Mouse (Mus musculus) embryonic facial prominence, embryonic 15.5 days (tissue): Measurements from ENCODE around the gene Tmem208. TPM values are rescaled to one million over a fixed set of nuclear protein-coding genes. Genes with fewer than 3 reads are reported as not detected.

Source experiments
- ATAC-seq: fragments of 200-750 bp; cut with Nextera tagmentation; 2 replicates; pipeline ENCODE4 v1.8.0; 2017; ENCODE audit warnings: low read depth, moderate TSS enrichment; ENCODE audit not compliant: insufficient number of reproducible peaks, low FRiP score, low TSS enrichment
- H3K27ac ChIP-seq: fragments of 300-500 bp; sonication (generic); replicated peaks from 2 replicates; pipeline ENCODE4 v1.5.1; 2015; ENCODE audit warnings: mild to moderate bottlenecking, inconsistent platforms
- H3K27me3 ChIP-seq: fragments of 300-500 bp; sonication (generic); 2 replicates; pipeline ENCODE4 v1.6.1; 2015; ENCODE audit warnings: inconsistent platforms
- H3K36me3 ChIP-seq: fragments of 300-500 bp; sonication (generic); 2 replicates; pipeline ENCODE4 v1.6.1; 2015; ENCODE audit warnings: mild to moderate bottlenecking, inconsistent platforms
- H3K4me1 ChIP-seq: fragments of 300-500 bp; sonication (generic); 2 replicates; pipeline ENCODE4 v1.6.1; 2015; ENCODE audit warnings: inconsistent platforms
- H3K4me2 ChIP-seq: fragments of 300-500 bp; sonication (generic); replicated peaks from 2 replicates; pipeline ENCODE4 v1.6.1; 2015; ENCODE audit warnings: mild to moderate bottlenecking, inconsistent platforms
- H3K4me3 ChIP-seq: fragments of 300-500 bp; sonication (generic); replicated peaks from 2 replicates; pipeline ENCODE4 v1.5.1; 2015; ENCODE audit warnings: mild to moderate bottlenecking, inconsistent platforms
- H3K9ac ChIP-seq: fragments of 300-500 bp; sonication (generic); 2 replicates; pipeline ENCODE4 v1.6.1; 2015; ENCODE audit warnings: inconsistent platforms
- H3K9me3 ChIP-seq: fragments of 300-500 bp; sonication (generic); replicated peaks from 2 replicates; pipeline ENCODE4 v1.6.1; 2016; ENCODE audit warnings: inconsistent platforms
- WGBS: fragments of 180-500 bp; shearing (Covaris S2); methylation state at CpG from one replicate; pipeline ENCODE4 v1.1.7; 2015; 5-methylcytosine and 5-hydroxymethylcytosine counted together
- polyA plus RNA-seq: library from polyadenylated mRNA; unstranded; fragments of >200 nt; fragmentation: Nextera tagmentation; extraction: Ambion mirVana; gene quantifications from 2 replicates; pipeline ENCODE4 v1.2.1, GENCODE M21; 2015

Tmem208 gene
- polyA plus RNA-seq, 1 experiment from 2014 or later: 131 TPM

GRCm38 (mm10) chr8:105299962-105300361 is 26.2 kb upstream of the Tmem208 start:
- 91% methylated on average over 8 of the region's 8 CpGs for WGBS
- H3K36me3 ChIP-seq: peaks cover 50% of the 10 kb centered on the region
- ATAC-seq: no peak
- peaks cover 29% of the 10 kb centered on the region for H3K4me1 ChIP-seq
- no peak overlapping the region for H3K27ac ChIP-seq
- H3K27me3 ChIP-seq: no peaks in the 10 kb centered on the region
- H3K9me3 ChIP-seq: no peaks in the 10 kb centered on the region
- H3K4me2 ChIP-seq: no peak overlapping the region
- H3K9ac ChIP-seq: no peak overlapping the region
- H3K4me3 ChIP-seq: no peak overlapping the region

- H3K36me3 ChIP-seq: peaks cover 61% of the 10 kb centered on the region
- no peak overlapping the region for H3K27ac ChIP-seq
- no peak overlapping the region for H3K9ac ChIP-seq
- WGBS: 80% methylated on average over 8 of the region's 8 CpGs
- H3K4me3 ChIP-seq: no peak overlapping the region
- no peaks in the 10 kb centered on the region for H3K9me3 ChIP-seq
- H3K4me1 ChIP-seq: peaks cover 36% of the 10 kb centered on the region
- ATAC-seq: no peak
- H3K27me3 ChIP-seq: no peaks in the 10 kb centered on the region
- no peak overlapping the region for H3K4me2 ChIP-seq
Observed at GRCm38 (mm10) chr8:105303396-105303795, 22.8 kb upstream of the Tmem208 start.

DNA sequence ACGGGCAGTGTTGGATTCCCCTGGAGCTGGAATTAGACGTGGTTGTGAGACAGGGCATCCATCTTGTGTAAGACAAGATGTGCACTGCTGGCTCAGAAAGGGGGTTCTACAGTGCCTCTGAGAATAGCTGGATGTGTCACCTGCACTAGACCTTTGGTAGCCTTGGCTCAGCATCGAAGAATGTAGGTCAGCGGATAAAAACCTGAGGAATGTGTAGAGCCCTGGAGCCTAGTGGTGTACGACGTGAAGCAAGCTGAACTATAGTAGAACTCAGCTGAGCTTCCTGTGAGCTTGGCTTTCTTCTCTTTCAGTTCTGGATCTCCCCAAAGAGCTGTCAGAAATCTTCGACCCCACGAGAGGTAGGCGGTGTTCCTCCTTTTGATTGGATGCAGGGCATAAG is 22.3 kb upstream of the Tmem208 start:
- 77% methylated on average over 9 of the region's 9 CpGs for WGBS
- H3K27ac ChIP-seq: peak overlapping the region; percentile 87; the same call in 1 of the 2 replicates

DNA sequence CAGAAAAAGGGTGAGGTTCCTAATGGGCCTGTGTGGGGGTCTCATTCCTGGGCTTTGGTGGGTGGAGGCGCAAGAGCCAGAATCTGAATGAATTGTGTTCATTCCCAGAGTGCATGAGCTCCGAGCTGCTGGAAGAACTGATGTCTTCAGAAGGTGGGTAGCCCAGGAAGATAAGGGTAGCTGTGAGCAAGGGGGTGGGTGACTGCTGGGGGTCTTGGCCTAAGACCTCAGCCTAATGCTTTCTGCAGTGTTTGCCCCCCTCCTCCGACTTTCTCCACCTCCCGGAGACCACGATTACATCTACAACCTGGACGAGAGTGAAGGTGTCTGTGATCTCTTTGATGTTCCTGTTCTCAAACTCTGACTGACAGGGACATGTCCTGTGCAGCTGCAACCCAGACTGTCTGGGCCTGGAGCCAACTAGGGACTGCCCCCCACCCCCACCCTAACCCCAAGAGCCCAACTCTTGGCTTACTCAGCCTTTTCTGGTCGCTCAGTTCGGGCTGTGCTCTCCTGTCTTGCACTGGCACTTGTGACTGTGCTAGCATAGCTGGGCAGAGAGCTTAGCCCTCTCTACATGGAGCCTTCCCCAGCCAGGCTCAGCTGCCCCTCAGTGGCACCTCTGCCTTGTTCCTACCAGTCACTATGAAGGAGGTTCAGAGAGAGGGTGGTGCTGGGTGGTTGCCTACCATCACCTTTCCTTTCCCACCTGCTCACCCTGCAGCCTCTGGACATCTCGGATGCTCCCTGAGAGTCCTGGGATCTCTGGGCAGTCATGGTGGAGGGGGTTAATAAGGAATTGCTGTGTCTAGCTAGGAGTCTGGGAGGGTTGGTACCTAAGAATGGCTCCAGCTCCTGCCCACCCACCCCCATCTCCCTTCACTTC is 21.6 kb upstream of the Tmem208 start:
- 0 out of 2 replicates have a peak, but pooled peaks have one; percentile 15 for ATAC-seq
- Histone ChIP-seq H3K9ac (no peak overlapping the region), H3K36me3 (peaks cover 71% of the 10 kb centered on the region), H3K27me3 (no peaks in the 10 kb centered on the region), H3K4me2 (0 out of 2 replicates have a peak overlapping the region, but pooled peaks have one; percentile 2), H3K27ac (peak overlapping the region; percentile 87), H3K9me3 (no peaks in the 10 kb centered on the region), H3K4me3 (no peak overlapping the region), H3K4me1 (peaks cover 29% of the 10 kb centered on the region)
- WGBS: 44% methylated on average over 9 of the region's 9 CpGs

More for the DNA sequence above, 22.3 kb upstream of the Tmem208 start:
- no peak overlapping the region for H3K4me3 ChIP-seq
- peaks cover 31% of the 10 kb centered on the region for H3K4me1 ChIP-seq
- no peak overlapping the region for H3K9ac ChIP-seq
- H3K27me3 ChIP-seq: no peaks in the 10 kb centered on the region
- peaks cover 66% of the 10 kb centered on the region for H3K36me3 ChIP-seq
- no peak overlapping the region for H3K4me2 ChIP-seq
- no peaks in the 10 kb centered on the region for H3K9me3 ChIP-seq
- ATAC-seq: no peak

DNA sequence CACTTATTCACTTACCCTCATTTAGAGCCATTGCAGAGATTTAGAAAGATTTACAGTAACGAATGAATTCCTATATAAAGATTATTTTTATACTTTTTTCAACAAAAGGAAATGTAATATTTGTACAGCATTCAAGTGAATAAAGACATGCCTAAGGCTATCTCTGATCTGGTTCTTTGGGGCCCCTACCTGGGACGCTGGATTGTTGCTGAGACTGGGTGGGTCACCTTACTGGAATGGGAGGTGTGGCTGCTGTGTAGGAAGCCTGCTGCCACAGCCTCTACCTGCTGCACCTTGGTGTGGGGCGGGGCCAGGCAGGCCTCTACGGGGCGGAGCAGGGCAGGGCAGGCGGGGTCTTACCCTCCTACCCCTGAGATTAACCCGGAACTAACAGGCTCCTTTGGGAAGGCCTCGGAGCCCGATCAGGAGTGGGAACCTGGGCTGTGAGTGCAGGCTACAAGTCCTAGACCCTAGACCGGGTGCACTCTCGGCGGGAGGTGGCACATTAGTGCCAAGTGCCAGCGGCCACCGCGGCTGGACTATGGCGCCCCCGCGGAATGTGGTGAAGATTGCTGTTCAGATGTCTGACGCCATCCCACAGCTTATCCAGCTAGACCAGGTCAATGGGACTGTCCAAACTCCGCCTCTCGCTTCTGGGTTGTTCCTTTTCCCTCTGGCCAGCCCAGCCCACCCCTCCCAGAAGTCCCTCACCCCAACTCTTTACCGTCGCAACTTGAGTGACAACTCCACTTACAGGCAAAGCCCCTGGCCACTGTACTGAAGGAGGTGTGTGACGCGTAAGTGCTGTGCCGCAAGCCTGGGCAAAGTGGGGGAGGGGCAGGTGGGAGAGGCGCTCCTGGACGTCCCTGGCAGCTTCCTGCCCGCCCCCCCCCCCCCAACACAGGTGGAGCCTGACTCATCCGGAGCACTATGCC is 20.7 kb upstream of the Tmem208 start, which contains the start of gene Elmo3:
Elmo3 (plus strand) TSS at position 391 of the 935 bp plus-strand sequence.
- H3K27ac ChIP-seq: peak within 1 kb of the TSS; percentile 87
- H3K4me1 ChIP-seq: peaks cover 29% of the 10 kb centered on the region
- peak within 1 kb of the TSS; percentile 47 for H3K9ac ChIP-seq
- H3K9me3 ChIP-seq: no peaks in the 10 kb centered on the region
- H3K4me3 ChIP-seq: peak within 1 kb of the TSS; percentile 46
- H3K36me3 ChIP-seq: peaks cover 71% of the 10 kb centered on the region
- WGBS: 3% methylated on average over 27 of the region's 30 CpGs
- no peaks in the 10 kb centered on the region for H3K27me3 ChIP-seq
- ATAC-seq: peak; percentile 79
- peak within 1 kb of the TSS; percentile 74 for H3K4me2 ChIP-seq

DNA sequence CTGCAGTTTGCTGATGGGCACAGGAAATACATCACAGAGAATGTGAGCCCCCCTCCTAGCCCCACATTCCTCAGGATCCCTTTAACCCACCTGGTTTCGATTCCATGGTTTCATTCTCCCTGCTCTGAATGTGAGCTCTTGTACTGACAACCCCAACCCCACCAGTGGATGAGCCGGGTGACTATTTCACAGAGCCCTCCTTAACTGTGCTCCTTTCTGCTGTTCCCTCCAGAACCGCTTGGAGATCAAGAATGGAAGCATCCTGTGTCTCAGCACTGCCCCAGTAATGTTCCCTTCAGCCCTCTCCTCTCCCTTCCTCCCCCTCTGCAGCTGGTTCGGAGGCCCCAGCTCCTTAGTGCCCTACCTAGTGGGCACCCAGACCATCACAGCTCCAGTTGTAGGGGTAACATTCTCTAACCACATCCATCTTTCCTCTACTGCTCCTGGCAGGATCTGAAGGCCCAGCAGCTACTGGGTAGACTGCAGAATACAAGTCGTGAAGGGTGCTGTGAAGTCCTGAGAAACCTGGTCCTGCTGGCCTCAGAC is 19.9 kb upstream of the Tmem208 start:
- no peaks in the 10 kb centered on the region for H3K9me3 ChIP-seq
- peak overlapping the region; percentile 87; the same call in 1 of the 2 replicates for H3K27ac ChIP-seq
- H3K4me3 ChIP-seq: peak overlapping the region; percentile 46
- H3K4me2 ChIP-seq: peak overlapping the region; percentile 74
- H3K4me1 ChIP-seq: peaks cover 29% of the 10 kb centered on the region
- no peaks in the 10 kb centered on the region for H3K27me3 ChIP-seq
- peaks cover 69% of the 10 kb centered on the region for H3K36me3 ChIP-seq
- peak overlapping the region; percentile 47 for H3K9ac ChIP-seq
- WGBS: 34% methylated on average over 5 of the region's 5 CpGs
- peak; percentile 22; the same call in 1 of the 2 replicates for ATAC-seq

DNA sequence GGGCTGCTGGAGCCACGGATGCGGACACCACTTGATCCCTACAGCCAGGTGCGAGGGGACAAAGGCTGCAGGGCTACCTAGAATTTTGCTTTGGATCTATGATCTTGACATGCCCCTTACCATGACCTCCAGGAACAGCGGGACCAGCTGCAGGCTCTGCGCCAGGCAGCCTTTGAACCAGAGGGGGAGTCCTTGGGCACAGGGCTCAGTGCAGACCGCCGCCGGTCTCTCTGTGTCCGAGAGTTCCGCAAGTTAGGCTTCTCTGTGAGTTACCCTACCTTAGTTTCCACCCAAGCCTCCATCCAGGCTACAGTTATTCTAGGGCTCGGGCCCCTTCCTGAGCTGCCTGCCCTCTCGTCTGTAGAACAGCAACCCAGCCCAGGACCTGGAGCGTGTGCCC is 18.5 kb upstream of the Tmem208 start:
- Histone ChIP-seq H3K27me3 (no peaks in the 10 kb centered on the region), H3K27ac (no peak overlapping the region), H3K4me2 (no peak overlapping the region), H3K4me3 (no peak overlapping the region), H3K4me1 (peaks cover 29% of the 10 kb centered on the region), H3K9ac (no peak overlapping the region), H3K9me3 (no peaks in the 10 kb centered on the region), H3K36me3 (peaks cover 70% of the 10 kb centered on the region)
- 95% methylated on average over 13 of the region's 13 CpGs for WGBS
- no peak for ATAC-seq

GRCm38 (mm10) chr8:105308428-105308827 is 17.7 kb upstream of the Tmem208 start:
- Histone ChIP-seq H3K4me1 (peaks cover 29% of the 10 kb centered on the region), H3K27me3 (no peaks in the 10 kb centered on the region), H3K9me3 (no peaks in the 10 kb centered on the region), H3K4me2 (no peak overlapping the region), H3K36me3 (peaks cover 71% of the 10 kb centered on the region), H3K9ac (no peak overlapping the region), H3K27ac (no peak overlapping the region), H3K4me3 (no peak overlapping the region)
- ATAC-seq: no peak
- WGBS: 93% methylated on average over 10 of the region's 10 CpGs

GRCm38 (mm10) chr8:105309142-105309847 is 16.9 kb upstream of the Tmem208 start:
- 80% methylated on average over 15 of the region's 15 CpGs for WGBS
- H3K4me1 ChIP-seq: peaks cover 24% of the 10 kb centered on the region
- ATAC-seq: no peak
- H3K4me2 ChIP-seq: no peak overlapping the region
- H3K27me3 ChIP-seq: no peaks in the 10 kb centered on the region
- H3K36me3 ChIP-seq: peaks cover 68% of the 10 kb centered on the region
- H3K9me3 ChIP-seq: no peaks in the 10 kb centered on the region
- no peak overlapping the region for H3K4me3 ChIP-seq
- H3K9ac ChIP-seq: no peak overlapping the region
- no peak overlapping the region for H3K27ac ChIP-seq

GRCm38 (mm10) chr8:105310118-105310517 is 16.0 kb upstream of the Tmem208 start:
- ATAC-seq: no peak
- Histone ChIP-seq H3K4me1 (peaks cover 16% of the 10 kb centered on the region), H3K9me3 (no peaks in the 10 kb centered on the region), H3K27ac (no peak overlapping the region), H3K36me3 (peaks cover 70% of the 10 kb centered on the region), H3K4me3 (no peak overlapping the region), H3K27me3 (no peaks in the 10 kb centered on the region), H3K4me2 (no peak overlapping the region), H3K9ac (no peak overlapping the region)
- WGBS: 81% methylated on average over 8 of the region's 8 CpGs
